Mouse (Mus musculus): ENCODE measurements around the gene Tiprl. TPM values are rescaled to one million over a fixed set of nuclear protein-coding genes. Genes with fewer than 3 reads are reported as not detected.

Tiprl gene
- polyA plus RNA-seq, 1 experiment, result 84.0 TPM

GRCm38 (mm10) chr1:165235846-165236245 is 950 bp downstream of the Tiprl start:
- no peak for TF ChIP-seq CTCF (IDR thresholded peaks at IDR 0.05; ENCODE audit: control insufficient read depth, insufficient read depth, insufficient replicate concordance, low read depth, low read length)
- Histone ChIP-seq H3K4me1 (ENCODE audit: control insufficient read depth, insufficient read depth, low read length) (peaks cover 5% of the 10 kb centered on the region), H3K36me3 (ENCODE audit: control insufficient read depth, insufficient read depth, low read length) (no peaks in the 10 kb centered on the region), H3K27me3 (ENCODE audit: control insufficient read depth, insufficient read depth, low read length) (no peaks in the 10 kb centered on the region), H3K27ac (ENCODE audit: control insufficient read depth, insufficient read depth, low read depth, low read length) (peak overlapping the region; percentile 80), H3K4me3 (ENCODE audit: control insufficient read depth, low read depth, low read length) (peak overlapping the region; percentile 85)

- Histone ChIP-seq H3K4me3 (ENCODE audit: control insufficient read depth, low read depth, low read length) (no peak overlapping the region), H3K27ac (ENCODE audit: control insufficient read depth, insufficient read depth, low read depth, low read length) (no peak overlapping the region), H3K36me3 (ENCODE audit: control insufficient read depth, insufficient read depth, low read length) (no peaks in the 10 kb centered on the region), H3K27me3 (ENCODE audit: control insufficient read depth, insufficient read depth, low read length) (no peaks in the 10 kb centered on the region), H3K4me1 (ENCODE audit: control insufficient read depth, insufficient read depth, low read length) (peaks cover 5% of the 10 kb centered on the region)
- TF ChIP-seq CTCF (IDR thresholded peaks at IDR 0.05; ENCODE audit: control insufficient read depth, insufficient read depth, insufficient replicate concordance, low read depth, low read length) (no peak), POLR2A (IDR thresholded peaks at IDR 0.05; ENCODE audit: control insufficient read depth, low read depth, low read length) (no peak)
These were observed 3.0 kb downstream of the Tiprl start for GRCm38 (mm10) chr1:165233806-165234205.

GRCm38 (mm10) chr1:165230691-165231090 is 6.1 kb downstream of the Tiprl start:
- no peaks in the 10 kb centered on the region; the same call in 1 of the 2 replicates for H3K36me3 ChIP-seq (ENCODE audit: control insufficient read depth, insufficient read depth, low read length)
- H3K4me3 ChIP-seq (ENCODE audit: control insufficient read depth, low read depth, low read length), result no peak overlapping the region
- no peak overlapping the region for H3K27ac ChIP-seq (ENCODE audit: control insufficient read depth, insufficient read depth, low read depth, low read length)
- peaks cover under 1% of the 10 kb centered on the region for H3K4me1 ChIP-seq (ENCODE audit: control insufficient read depth, insufficient read depth, low read length)
- H3K27me3 ChIP-seq (ENCODE audit: control insufficient read depth, insufficient read depth, low read length), result no peaks in the 10 kb centered on the region
- TF ChIP-seq POLR2A (IDR thresholded peaks at IDR 0.05; ENCODE audit: control insufficient read depth, low read depth, low read length) (no peak), CTCF (IDR thresholded peaks at IDR 0.05; ENCODE audit: control insufficient read depth, insufficient read depth, insufficient replicate concordance, low read depth, low read length) (no peak)

GRCm38 (mm10) chr1:165229577-165229976 is 7.2 kb downstream of the Tiprl start:
- no peak overlapping the region for H3K27ac ChIP-seq (ENCODE audit: control insufficient read depth, insufficient read depth, low read depth, low read length)
- no peaks in the 10 kb centered on the region for H3K27me3 ChIP-seq (ENCODE audit: control insufficient read depth, insufficient read depth, low read length)
- TF ChIP-seq CTCF (IDR thresholded peaks at IDR 0.05; ENCODE audit: control insufficient read depth, insufficient read depth, insufficient replicate concordance, low read depth, low read length) (no peak), POLR2A (IDR thresholded peaks at IDR 0.05; ENCODE audit: control insufficient read depth, low read depth, low read length) (no peak)
- H3K4me3 ChIP-seq (ENCODE audit: control insufficient read depth, low read depth, low read length), result no peak overlapping the region
- H3K36me3 ChIP-seq (ENCODE audit: control insufficient read depth, insufficient read depth, low read length), result no peaks in the 10 kb centered on the region; the same call in 1 of the 2 replicates
- no peaks in the 10 kb centered on the region for H3K4me1 ChIP-seq (ENCODE audit: control insufficient read depth, insufficient read depth, low read length)

- Histone ChIP-seq H3K27ac (ENCODE audit: control insufficient read depth, insufficient read depth, low read depth, low read length) (no peak overlapping the region), H3K27me3 (ENCODE audit: control insufficient read depth, insufficient read depth, low read length) (no peaks in the 10 kb centered on the region), H3K36me3 (ENCODE audit: control insufficient read depth, insufficient read depth, low read length) (peaks cover 3% of the 10 kb centered on the region), H3K4me1 (ENCODE audit: control insufficient read depth, insufficient read depth, low read length) (no peaks in the 10 kb centered on the region; the same call in 1 of the 2 replicates), H3K4me3 (ENCODE audit: control insufficient read depth, low read depth, low read length) (peak overlapping the region; percentile 46; the same call in 1 of the 2 replicates)
- TF ChIP-seq POLR2A (IDR thresholded peaks at IDR 0.05; ENCODE audit: control insufficient read depth, low read depth, low read length) (no peak), CTCF (IDR thresholded peaks at IDR 0.05; ENCODE audit: control insufficient read depth, insufficient read depth, insufficient replicate concordance, low read depth, low read length) (no peak)
These were observed 19.7 kb downstream of the Tiprl start for GRCm38 (mm10) chr1:165217023-165217589.

GRCm38 (mm10) chr1:165215831-165216230 is 21.0 kb downstream of the Tiprl start:
- peaks cover 1% of the 10 kb centered on the region; the same call in 1 of the 2 replicates for H3K36me3 ChIP-seq (ENCODE audit: control insufficient read depth, insufficient read depth, low read length)
- peak overlapping the region; percentile 22; the same call in 1 of the 2 replicates for H3K4me3 ChIP-seq (ENCODE audit: control insufficient read depth, low read depth, low read length)
- H3K27me3 ChIP-seq (ENCODE audit: control insufficient read depth, insufficient read depth, low read length), result no peaks in the 10 kb centered on the region
- TF ChIP-seq CTCF (IDR thresholded peaks at IDR 0.05; ENCODE audit: control insufficient read depth, insufficient read depth, insufficient replicate concordance, low read depth, low read length) (no peak), POLR2A (IDR thresholded peaks at IDR 0.05; ENCODE audit: control insufficient read depth, low read depth, low read length) (no peak)
- no peaks in the 10 kb centered on the region; the same call in 1 of the 2 replicates for H3K4me1 ChIP-seq (ENCODE audit: control insufficient read depth, insufficient read depth, low read length)
- no peak overlapping the region for H3K27ac ChIP-seq (ENCODE audit: control insufficient read depth, insufficient read depth, low read depth, low read length)

GRCm38 (mm10) chr1:165205591-165205990 is 31.2 kb downstream of the Tiprl start:
- Histone ChIP-seq H3K27ac (ENCODE audit: control insufficient read depth, insufficient read depth, low read depth, low read length) (no peak overlapping the region), H3K36me3 (ENCODE audit: control insufficient read depth, insufficient read depth, low read length) (no peaks in the 10 kb centered on the region), H3K4me3 (ENCODE audit: control insufficient read depth, low read depth, low read length) (no peak overlapping the region), H3K27me3 (ENCODE audit: control insufficient read depth, insufficient read depth, low read length) (no peaks in the 10 kb centered on the region), H3K4me1 (ENCODE audit: control insufficient read depth, insufficient read depth, low read length) (no peaks in the 10 kb centered on the region; the same call in 1 of the 2 replicates)
- TF ChIP-seq POLR2A (IDR thresholded peaks at IDR 0.05; ENCODE audit: control insufficient read depth, low read depth, low read length) (no peak), CTCF (IDR thresholded peaks at IDR 0.05; ENCODE audit: control insufficient read depth, insufficient read depth, insufficient replicate concordance, low read depth, low read length) (no peak)
